Comparison of ENCODE assay signal across 15 mouse cellular contexts in the genomic region with DNA sequence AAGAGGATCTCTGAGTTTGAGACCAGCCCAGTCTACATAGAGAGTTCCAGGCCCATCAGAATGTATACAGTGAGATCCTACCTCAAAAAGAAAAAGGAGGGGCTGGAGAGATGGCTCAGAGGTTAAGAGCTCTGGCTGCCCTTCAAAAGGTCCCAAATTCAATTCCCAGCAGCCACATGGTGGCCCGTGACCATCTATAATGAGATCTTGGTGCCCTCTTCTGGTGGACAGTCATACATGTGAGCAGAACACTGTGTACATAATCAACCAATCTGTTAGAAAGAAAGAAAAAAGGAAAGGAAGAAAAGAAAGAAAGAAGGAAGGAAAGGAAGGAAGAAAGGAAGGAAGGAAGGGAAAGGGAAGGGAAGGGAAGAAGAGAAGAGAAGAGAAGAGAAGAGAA. TPM values are rescaled to one million over a fixed set of nuclear protein-coding genes. Genes with fewer than 3 reads are reported as not detected.
DNase-seq lines count a peak whose midpoint lies in the region; ATAC-seq lines count a peak whose summit lies in the region.
"Had no signal": no experiment of that assay in that cellular context is flagged by ENCODE, and none has a peak within 500 bp of the region (broad histone marks: within the 10 kb centered on the region; RNA-seq: fewer than 3 reads in every experiment).

No protein-coding gene starts in this region.

- ATAC-seq in erythroblast, adult 5-6 weeks (replicated peaks; ENCODE audit: low FRiP score, poor library complexity, severe bottlenecking), result no peak
- ATAC-seq: activated CD4-positive, CD25-positive, alpha-beta regulatory T cell, adult 4 months; forebrain, embryonic 15.5 days; inflammation-experienced regulatory T-cells, adult 6 months had no signal

- DNase-seq in kidney, postnatal 10 days, result peak; percentile 21
- DNase-seq in kidney, postnatal 36 days, result no peak
- peak; percentile 12 for DNase-seq in urinary bladder, postnatal 14 days (ENCODE audit: low spot score)
- no peak for DNase-seq in urinary bladder, postnatal 10 days (ENCODE audit: low spot score)
- peak; percentile 57 for DNase-seq in adipocyte (ENCODE audit: low spot score)
- DNase-seq in layer of hippocampus, postnatal 36 days, result no peak
- DNase-seq: cerebellum, adult 11 months; gastrocnemius, postnatal 10 days; liver, embryonic 13.5 days; right cerebral cortex, adult 18-20 months had no signal

RNA-seq across cellular contexts. Expression of gene Plekhg6, which starts 14.5 kb away (rescaled TPM):
- total RNA-seq in erythroblast, adult 5-6 weeks (2015; ENCODE audit: low replicate concordance), result not detected in 2 replicates
- not detected in 2 replicates for total RNA-seq in erythroblast, adult 5-6 weeks (2017; ENCODE audit: low replicate concordance)
- under 1 TPM in 1 of 2 experiments, not detected in 1; 0.25 TPM for total RNA-seq in layer of hippocampus, postnatal 36 days (2021)
- total RNA-seq: megakaryocyte, adult 5-6 weeks had no signal

RNA-seq across cellular contexts. Expression of gene Tnfrsf1a, which starts 17.0 kb away (rescaled TPM):
- total RNA-seq in erythroblast, adult 5-6 weeks (2015; ENCODE audit: low replicate concordance), result 18.8 and 24.8 TPM in 2 replicates
- total RNA-seq in erythroblast, adult 5-6 weeks (2017; ENCODE audit: low replicate concordance), result 7.2 and 13.8 TPM in 2 replicates
- 10 to 100 TPM in 1 of 2 experiments, 1 to 10 TPM in 1; 9.9 to 12.6 TPM for total RNA-seq in layer of hippocampus, postnatal 36 days (2021)

RNA-seq across cellular contexts. Expression of gene Scnn1a, which starts 45.7 kb away (rescaled TPM):
- total RNA-seq in erythroblast, adult 5-6 weeks (2015; ENCODE audit: low replicate concordance), result 4.6 and 7.9 TPM in 2 replicates
- total RNA-seq in erythroblast, adult 5-6 weeks (2017; ENCODE audit: low replicate concordance), result not detected in 2 replicates
- 1 to 10 TPM; 4.1 to 4.3 TPM for total RNA-seq in layer of hippocampus, postnatal 36 days (2021)

RNA-seq across cellular contexts. Expression of gene Ltbr, which starts 52.4 kb away (rescaled TPM):
- 7.1 and 10.9 TPM in 2 replicates for total RNA-seq in erythroblast, adult 5-6 weeks (2015; ENCODE audit: low replicate concordance)
- 2.6 and 7.2 TPM in 2 replicates for total RNA-seq in erythroblast, adult 5-6 weeks (2017; ENCODE audit: low replicate concordance)
- total RNA-seq in layer of hippocampus, postnatal 36 days (2021), result 1 to 10 TPM; 6.9 to 7.0 TPM

Comparison
In these comparisons a context has a peak if more than half of its experiments do, and no peak if none do; other contexts are left out.
1. DNase-seq: peak in kidney, postnatal 10 days (single experiment), urinary bladder, postnatal 14 days (single experiment) and adipocyte (single experiment); none in kidney, postnatal 36 days (0 of 2), urinary bladder, postnatal 10 days (single experiment) and layer of hippocampus, postnatal 36 days (0 of 2).